Mouse (Mus musculus): ENCODE results near the gene Btnl1.

Gene Btnl1

DNA sequence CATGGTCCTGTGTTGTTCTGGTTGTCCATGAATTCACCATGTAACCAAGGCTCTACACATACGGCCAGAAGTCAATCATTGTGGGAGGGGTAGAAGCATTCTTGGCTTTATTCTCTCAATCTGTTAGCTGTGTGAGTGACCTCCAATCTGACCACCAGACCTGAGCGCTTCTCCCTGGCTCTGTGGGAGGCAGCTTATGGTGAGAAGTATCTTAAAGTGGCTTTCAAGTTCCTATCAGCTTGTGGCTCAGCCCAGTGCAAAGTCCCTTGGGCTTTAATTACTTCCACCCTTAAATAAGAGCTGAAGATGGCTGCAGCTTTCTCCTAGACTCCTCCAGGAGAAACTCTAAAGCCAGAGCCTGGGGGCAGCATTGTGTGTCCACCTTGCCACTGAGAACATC, at the start of gene Btnl1:
Btnl1 (plus strand) TSS at position 286 of the 400 bp plus-strand sequence.
- in situ Hi-C loops (cut with MboI; ENCODE audit: low sequenced_read_pairs), result no loop called here

DNA sequence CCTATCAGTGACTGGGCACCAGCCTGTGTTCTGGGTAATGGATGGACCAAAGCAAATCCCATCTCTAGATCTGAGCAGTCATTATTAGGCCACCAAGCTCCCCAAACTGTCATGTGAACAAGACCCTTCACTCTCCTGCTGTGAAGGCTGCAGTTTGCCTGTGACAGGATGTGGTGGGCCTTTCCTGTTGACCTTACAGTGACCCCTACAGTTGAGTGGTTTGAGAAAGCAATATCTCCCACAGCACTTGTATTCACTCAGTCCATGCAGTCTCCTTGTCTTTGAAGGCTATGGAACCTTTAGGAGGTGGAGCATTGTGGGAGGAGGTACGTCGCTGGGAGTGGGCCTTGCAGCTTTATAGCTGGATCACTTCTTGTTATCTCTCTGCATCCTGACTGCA, 47.1 kb upstream of the Btnl1 start:
- in situ Hi-C loops (cut with MboI; ENCODE audit: low sequenced_read_pairs), result no loop called here

DNA sequence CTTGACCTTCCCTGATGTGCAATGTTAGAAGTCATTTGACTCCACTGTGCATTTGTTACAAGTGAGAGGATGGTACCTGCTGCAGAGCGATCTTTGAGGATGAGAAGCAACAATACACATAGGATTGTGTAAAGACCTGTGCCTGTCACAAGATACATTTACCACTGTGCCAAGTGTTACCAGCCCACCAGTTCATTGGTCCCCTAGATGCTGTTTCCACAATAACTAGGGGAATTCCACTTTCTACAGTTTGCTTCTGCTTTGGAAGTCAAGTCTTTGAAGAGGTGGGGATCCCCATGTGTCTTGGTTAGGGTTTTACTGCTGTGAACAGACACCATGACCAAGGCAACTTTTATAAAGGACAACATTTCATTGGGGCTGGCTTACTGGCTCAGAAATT, 45.7 kb upstream of the Btnl1 start:
- in situ Hi-C loops (cut with MboI; ENCODE audit: low sequenced_read_pairs), result no loop called here

DNA sequence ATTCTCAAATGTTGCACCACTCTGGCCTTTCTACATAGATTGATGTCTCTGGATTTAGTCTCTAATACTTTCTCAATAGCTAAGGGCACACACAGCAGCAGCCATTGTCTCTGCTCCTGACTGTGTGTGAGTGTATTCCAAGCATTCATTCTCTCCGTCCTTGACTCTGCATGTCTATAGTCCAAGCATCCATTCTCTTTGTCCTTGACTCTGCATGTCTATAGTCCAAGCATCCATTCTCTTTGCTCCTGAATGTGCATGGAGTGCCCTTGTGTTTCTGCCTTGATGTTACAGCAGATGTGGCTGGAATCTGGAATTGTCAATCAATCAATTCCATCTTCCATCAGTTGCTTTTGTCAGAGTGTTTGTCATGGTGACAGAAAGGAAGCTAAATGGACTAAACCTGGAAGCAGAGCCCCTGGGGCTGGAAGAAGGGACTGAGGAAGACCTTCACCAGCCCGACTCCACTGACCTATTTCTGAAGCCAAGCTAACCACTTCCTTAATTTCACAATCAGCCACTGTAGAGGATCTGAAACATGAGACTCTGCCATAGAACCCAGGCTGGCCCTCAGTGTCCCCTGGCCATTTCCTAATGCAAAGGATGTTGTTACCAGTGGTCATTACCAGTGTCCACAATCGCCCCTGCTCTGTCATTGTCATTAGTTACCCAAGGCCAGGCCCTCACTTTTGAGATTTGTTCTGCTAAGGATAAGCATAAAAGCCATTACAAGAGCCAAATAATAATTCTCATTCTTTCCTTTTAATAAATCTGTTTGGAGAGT, 36.1 kb upstream of the Btnl1 start:
- in situ Hi-C loops (cut with MboI; ENCODE audit: low sequenced_read_pairs), result no loop called here

DNA sequence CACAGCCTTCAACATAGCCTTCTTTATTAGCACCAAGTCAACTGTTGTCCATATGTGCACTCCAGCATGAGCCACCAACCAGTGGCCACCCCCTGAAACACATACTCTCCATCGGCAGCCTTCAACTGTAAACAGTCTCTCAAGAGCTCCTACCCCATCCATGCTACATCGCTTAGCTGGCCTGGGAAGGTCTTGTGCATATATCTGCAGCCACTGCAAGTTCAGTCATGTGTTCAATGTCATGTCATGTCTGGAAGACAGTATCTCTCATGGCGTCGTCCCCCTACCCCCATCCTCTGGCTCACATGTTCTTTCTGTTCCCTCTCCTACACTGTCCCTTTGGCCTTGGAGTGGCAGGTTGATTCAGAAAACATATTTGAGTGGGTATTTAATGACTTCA, 32.0 kb upstream of the Btnl1 start:
- in situ Hi-C loops (cut with MboI; ENCODE audit: low sequenced_read_pairs), result no loop called here

DNA sequence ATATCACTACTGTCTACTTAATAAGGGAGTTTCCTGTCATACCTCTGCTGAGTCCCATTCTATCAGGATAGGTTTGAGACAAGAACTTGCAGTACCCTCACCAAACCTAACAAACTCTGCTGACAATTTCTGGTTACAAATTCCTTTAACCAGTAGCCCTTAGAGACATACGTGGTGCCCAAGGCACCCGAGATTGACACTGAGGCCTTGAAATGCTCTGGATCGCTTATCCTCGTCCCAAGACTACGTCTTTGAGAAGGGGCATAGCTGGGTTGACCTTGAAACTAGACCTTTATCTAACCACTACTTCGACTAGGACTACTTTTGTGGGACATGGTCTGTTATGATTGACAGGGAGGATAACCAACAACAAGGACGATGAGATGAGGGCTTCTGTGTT, 31.4 kb upstream of the Btnl1 start:
- in situ Hi-C loops (cut with MboI; ENCODE audit: low sequenced_read_pairs), result no loop called here

DNA sequence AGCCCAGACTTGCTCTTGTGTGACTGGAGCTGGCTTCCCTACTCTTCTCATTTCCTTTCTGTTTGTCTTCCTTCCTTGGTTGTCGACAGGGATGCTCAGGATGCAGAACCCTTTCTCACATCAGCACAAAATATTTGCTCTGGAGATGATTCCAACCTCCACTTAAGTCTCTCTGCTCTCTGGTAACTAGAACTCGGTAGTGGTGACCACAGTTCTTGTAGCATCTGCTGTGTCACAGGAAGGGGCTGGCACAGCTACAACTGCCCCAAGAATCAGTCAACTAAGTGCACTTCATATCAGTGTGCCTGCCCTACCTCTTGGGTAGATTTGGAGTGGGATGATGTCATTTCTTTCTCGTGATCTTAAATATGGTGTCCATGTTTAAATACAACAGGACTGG, 30.9 kb upstream of the Btnl1 start:
- in situ Hi-C loops (cut with MboI; ENCODE audit: low sequenced_read_pairs), result no loop called here

DNA sequence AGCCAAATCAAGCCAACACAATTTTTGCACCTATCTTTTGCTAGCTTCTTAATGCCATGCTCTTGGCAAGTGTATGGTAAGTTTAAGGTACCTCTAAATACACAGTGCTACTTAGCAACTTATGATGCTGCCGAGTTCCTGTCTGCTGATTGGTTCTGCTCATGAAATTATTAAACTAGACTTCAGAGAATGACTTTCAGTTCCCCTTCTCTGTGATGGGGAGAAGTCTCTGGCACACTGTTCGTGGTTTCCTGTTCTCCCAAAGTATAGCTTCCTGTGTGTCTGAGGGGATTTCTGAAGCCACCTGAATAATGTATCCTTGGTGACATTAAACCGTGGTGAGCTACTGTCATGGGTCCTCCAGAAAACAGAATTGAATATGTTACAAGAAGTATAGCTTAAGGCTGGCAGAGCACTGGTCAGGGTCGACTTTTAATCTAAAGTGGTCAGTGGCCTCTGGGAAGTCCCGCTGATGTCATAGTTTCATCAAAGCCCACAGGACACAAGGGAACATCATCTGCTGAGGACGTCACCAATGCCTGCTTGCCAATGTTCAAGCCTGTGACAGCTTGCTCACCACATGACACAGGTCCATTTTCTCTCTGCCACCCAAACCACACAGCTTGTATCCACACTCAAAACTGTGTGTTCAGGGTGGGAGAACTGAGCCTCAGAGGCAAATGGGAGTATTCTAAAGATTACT, 29.2 kb upstream of the Btnl1 start:
- in situ Hi-C loops (cut with MboI; ENCODE audit: low sequenced_read_pairs), result no loop called here

DNA sequence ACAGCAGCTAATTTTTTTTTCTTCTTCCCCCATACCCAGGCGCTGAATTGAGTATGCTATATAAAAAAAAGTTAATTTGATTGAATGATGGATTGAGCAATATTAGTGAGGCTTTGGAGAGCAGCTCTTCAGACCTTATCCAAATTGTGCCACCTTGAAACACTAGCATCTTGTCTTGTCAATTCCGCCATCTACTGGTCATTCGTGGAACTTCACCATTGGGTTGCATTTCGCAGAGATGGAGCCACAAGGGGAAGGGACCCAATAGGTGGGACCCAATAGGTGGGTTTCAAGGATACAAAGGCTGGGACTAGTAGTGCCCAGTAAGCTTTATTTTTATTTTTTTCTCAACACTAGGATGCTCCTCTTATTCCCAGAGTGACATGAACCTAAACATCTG, 27.5 kb upstream of the Btnl1 start:
- in situ Hi-C loops (cut with MboI; ENCODE audit: low sequenced_read_pairs), result no loop called here

DNA sequence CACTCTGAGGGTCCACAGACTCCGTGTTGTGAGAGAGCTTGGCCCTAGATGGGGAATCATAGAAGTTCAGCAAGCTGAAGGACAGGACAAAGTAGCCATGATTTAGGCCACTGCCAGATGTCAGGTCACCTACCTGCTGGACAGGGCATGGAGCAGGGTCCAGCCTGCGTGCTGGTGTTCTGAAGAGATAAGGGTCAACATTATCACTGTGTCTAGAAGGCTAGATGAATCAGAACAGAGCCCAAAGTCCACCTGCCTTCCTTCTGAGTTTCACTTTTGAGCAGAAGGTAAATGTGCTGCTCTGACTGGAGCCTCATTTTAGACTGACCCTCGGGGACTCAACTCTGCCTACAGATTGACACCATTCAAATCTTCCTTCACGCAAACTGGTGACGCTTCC, 22.4 kb upstream of the Btnl1 start, which contains the start of gene Btnl2:
Btnl2 (plus strand) TSS at position 284 of the 400 bp plus-strand sequence.
- in situ Hi-C loops (cut with MboI; ENCODE audit: low sequenced_read_pairs), result no loop called here

DNA sequence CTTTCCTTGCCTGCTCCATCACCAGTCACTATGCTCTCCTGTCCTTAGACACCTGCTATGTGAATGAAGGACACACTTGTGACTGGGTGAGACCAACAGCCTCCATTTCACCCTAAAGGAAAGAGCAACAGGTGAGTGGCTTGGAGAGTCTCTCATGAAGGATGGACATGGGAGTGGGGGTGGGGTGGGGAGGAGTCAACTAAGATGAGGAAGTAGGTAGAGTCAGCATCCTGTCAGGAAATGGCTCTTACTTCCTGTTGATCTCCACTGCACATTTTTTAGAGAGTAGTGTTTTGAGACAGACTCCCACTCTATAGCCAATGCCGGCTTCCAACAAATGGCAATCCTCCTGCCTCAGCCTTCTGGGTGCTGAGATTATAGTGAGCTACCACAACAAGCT, 22.0 kb upstream of the Btnl1 start:
- in situ Hi-C loops (cut with MboI; ENCODE audit: low sequenced_read_pairs), result no loop called here

DNA sequence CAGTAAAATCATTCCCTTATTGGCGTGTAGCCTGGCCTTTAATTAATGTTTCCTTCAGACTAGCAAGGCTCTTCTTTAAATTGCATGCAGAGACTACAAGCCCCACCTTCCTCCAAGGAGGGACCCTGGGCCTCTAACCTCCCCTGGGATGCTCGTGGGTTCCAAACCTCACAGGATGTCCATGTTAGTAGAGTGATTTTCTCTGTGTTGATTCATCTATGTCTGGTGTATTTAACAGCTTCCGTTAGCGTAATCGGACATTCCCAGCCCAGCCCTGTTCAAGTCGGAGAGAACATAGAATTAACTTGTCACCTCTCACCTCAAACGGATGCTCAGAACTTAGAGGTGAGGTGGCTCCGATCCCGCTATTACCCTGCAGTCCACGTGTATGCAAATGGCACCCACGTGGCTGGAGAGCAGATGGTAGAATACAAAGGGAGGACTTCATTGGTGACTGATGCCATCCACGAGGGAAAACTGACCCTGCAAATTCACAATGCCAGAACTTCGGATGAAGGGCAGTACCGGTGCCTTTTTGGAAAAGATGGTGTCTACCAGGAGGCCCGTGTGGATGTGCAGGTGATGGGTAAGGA, 13.9 kb upstream of the Btnl1 start:
- in situ Hi-C loops (cut with MboI; ENCODE audit: low sequenced_read_pairs), result no loop called here

DNA sequence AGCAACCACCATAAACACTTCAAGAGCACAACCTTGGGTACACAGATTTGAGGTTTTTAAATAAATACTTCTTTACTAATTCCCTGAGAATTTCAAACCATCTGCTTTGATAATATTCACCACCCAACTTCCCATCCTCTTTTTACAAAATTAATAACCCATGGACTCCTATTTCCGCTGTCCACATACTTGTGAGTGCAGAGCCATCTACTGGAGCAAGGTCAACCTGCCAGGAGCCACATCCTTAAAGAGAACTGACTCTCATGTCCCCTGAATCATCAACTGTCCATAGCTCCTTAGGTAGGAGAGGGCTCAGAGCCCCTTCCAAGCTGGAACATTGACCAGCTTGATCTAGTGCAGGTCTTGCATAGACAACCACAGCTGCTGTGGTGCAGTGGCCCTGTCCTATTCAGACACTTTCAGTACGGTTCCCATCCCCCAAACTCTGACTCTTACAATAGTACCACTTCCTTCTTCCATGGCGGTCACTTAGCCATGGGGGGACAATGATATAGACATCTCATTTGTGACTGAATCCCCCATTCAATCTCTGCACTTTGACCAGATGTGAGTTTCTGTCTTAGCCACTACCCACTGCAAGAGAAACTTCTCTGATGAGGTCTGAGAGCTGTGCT, 13.1 kb upstream of the Btnl1 start:
- in situ Hi-C loops (cut with MboI; ENCODE audit: low sequenced_read_pairs), result no loop called here

DNA sequence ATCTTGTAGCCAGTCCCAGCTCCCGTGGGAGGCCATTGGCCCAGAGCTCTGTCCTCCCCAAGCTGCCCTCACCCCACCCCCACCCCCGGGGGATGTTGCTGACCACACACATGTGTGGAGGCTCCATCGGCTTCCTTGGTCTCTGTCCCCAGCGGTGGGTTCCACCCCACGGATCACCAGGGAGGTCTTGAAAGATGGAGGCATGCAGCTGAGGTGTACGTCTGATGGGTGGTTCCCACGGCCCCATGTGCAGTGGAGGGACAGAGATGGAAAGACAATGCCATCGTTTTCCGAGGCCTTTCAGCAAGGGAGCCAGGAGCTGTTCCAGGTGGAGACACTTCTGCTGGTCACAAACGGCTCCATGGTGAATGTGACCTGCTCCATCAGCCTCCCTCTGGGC, 11.9 kb upstream of the Btnl1 start:
- in situ Hi-C loops (cut with MboI; ENCODE audit: low sequenced_read_pairs), result no loop called here

DNA sequence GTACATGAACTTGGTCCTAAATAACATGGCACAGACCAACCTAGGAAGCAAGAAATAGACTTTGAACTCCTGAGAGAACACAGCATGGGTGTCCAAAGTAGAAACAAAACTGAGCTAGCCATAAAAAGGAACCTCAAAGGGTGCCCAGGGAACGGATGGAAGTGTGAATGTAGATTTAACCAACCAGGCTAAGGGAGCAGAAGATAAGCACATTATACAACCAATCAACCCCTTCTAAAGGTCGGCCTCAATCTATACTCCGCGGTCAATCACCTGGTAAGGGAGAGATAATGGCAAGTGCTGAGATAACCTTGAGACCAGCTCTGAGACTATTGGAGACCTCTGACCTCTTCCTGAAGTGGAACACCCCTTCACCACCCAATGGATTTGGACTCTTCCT, 6.4 kb upstream of the Btnl1 start:
- in situ Hi-C loops (cut with MboI; ENCODE audit: low sequenced_read_pairs), result no loop called here

DNA sequence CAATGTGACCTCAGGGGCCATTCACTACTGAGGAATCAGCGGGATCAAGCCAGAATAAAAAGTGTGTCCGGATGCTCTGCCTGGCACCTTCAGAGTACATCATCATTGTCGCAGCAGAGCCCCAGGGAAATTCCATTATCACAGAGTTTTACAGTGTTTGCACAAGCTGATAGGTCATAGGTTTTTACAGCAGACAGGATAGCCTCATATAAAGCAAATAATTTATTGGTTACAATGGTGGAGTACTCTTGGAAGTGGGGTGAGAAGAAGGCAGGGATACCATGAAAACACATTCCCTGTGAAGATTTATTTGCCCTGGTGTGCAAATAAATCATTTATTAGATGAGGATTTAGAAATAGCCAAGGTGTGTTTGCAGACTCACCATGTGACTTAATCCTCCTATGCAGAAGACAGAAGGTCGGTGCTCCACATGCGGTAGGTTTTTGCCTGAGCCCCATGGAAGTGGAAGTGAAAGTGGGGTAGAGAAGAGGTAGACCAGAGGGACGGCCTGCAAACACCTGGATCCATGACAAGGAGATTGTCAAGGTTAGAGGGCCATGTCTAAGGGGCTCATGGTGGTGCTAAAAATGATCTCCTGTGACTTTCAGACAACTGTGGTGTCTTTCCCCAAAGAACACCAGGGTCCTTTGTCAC, 3.8 kb upstream of the Btnl1 start:
- in situ Hi-C loops (cut with MboI; ENCODE audit: low sequenced_read_pairs), result no loop called here

DNA sequence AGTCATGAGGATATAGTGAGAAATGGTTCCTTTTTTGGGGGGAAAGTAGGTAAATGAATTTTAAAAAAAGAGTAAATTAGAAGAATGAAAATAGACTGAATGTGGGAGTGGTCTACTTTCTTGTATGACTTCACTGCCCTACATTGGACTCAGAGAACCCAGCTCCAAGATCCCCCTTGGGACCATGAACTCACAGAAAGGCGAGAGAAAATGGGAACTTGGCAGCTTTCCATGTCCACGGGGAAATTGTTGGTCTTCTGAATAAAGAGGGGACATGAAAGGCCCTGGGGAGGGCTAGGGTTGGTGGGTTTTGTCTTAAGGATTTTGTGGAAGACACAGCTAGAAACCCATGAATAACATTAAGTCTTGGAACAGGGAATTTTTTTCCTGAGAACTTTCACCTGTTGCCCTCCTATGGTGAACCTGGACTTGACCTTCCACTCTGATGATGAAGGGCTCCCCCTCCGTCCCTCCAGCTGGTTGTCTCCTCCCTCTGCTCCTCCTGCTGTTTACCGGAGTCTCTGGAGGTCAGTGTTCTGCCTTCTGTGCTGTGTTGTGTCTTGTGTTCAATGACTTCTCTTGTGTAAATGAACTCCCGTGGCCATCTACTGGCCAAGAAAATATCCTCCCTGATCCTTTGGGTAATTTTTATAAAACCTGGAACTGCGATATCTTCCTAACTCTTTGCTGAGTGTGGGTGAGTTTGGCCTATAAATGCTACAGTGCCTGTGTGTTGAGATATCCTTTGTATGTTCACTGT, 698 bp downstream of the Btnl1 start:
- in situ Hi-C loops (cut with MboI; ENCODE audit: low sequenced_read_pairs), result no loop called here

DNA sequence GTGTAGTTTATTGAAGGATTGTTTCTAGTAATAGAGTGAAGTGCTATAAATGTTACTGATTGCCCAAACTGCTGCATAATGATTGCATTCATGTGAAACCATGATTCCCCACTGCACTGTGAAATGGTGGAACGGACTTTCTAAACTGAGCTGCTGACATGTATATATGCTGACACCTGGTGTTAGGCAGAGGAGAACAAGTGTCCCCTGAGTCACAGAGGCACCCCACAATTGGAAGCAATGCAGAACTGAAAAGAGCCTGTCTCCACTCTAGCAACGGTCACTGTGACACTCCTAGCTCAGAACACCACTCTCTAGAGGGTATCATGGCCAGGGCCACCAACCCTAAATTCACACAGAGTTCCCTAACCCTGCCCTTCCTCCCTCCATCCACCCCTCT, 1.8 kb downstream of the Btnl1 start:
- in situ Hi-C loops (cut with MboI; ENCODE audit: low sequenced_read_pairs), result no loop called here

DNA sequence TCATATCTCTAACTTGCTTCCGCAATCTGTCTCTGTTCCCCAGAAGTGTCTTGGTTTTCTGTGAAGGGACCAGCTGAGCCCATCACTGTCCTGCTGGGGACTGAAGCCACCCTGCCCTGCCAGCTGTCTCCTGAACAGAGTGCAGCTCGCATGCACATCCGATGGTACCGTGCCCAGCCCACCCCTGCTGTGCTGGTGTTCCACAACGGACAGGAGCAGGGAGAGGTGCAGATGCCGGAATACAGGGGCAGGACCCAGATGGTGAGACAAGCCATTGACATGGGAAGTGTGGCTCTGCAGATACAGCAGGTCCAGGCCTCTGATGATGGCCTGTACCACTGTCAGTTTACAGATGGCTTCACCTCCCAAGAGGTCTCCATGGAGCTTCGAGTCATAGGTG, 2.5 kb downstream of the Btnl1 start:
- in situ Hi-C loops (cut with MboI; ENCODE audit: low sequenced_read_pairs), result no loop called here

DNA sequence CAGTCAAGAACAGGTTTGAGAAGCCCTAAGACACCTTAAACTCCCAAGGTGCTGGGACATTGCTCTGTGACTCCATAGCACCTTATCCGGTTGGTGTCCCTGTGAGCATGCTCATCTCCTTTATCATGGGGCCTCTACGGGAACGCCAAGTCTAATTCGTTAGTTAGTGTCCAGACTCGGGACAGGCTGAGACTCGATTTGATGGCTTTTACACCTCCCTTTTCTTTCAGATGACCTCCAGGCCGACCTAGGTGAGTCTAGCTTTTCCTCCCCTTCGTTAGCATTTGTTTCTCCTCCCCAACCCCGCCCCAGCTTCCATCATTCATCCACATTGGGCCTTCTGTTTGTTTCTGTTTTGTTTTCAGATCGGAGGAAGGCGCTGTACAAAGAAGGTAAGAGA, 4.9 kb downstream of the Btnl1 start:
- in situ Hi-C loops (cut with MboI; ENCODE audit: low sequenced_read_pairs), result no loop called here

Data from CH12F3 (cell line).